Mouse (Mus musculus): ENCODE measurements around the gene Cgref1. TPM values are rescaled to one million over a fixed set of nuclear protein-coding genes. Genes with fewer than 3 reads are reported as not detected.
A peak's percentile ranks its signal among the peaks of the same experiment; 100 is the strongest.

The Cgref1 gene
- polyA plus RNA-seq, 1 experiment = 39.1 TPM

DNA sequence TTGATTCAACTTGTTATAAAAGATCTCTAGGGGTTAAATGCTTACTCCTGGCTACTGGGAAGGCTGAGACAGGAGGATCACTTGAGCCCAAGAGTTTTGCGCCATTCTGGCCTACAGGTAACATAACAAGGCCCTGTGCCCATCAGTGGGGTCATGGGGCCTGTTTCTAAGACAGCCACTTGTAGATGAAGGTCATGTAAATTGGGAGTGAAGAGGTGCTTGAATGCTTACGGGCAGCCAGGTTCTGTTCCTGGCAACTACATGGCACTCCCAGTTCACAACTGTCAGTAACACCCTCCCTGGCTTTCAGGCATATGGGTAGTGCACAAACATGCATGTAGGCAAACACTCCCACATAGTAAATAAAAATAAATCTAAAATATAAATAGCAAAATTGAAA is 5.5 kb upstream of the Cgref1 start:
- no peak for DNase-seq (ENCODE audit: extremely low spot score in 1 of 2, low spot score in 1 of 2)

DNA sequence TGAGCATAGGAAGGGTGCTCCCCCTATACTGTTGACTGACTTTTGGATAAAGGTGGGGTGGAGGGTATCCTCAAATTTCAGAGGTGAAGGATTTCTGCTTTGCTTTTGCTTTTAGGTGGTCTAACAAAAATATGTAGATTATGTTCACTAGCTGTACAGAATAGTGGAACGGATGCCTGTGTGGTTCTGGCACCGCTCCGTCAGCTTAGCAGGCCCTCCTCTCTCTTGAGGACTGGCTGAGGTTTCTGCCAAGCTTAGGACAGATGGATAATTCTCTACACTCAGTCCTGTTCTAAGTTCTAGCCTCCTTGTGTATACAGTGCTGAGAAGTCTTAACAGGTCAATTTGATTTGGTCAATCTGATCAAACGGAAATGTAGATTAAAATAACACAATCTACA is 5.1 kb upstream of the Cgref1 start:
- no peak for DNase-seq (ENCODE audit: extremely low spot score in 1 of 2, low spot score in 1 of 2)

GRCm38 (mm10) chr5:30949654-30950326 is 4.4 kb upstream of the Cgref1 start:
- DNase-seq (ENCODE audit: extremely low spot score in 1 of 2, low spot score in 1 of 2) = peak; percentile 89 to 95

DNA sequence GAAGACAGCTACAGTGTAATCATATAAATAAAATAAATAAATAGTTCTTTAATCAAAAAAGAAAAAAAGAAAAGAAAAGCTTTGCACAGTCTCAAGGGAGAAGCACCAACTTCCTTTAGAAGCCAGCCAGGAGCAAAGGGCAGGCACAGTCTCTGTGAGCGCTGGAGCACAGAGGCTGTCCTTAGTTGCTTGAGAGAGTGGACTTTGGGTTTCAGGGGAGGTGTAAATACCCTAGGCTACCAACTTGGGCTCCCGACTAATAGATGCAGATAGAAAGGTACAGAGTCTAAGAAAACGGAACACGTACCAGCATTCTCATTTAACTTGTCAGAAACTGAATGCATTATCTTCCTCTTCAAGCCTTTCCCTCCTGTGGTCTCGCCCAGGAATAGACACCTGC is 3.2 kb upstream of the Cgref1 start:
- no peak for DNase-seq (ENCODE audit: extremely low spot score in 1 of 2, low spot score in 1 of 2)

- no peak for DNase-seq (ENCODE audit: extremely low spot score in 1 of 2, low spot score in 1 of 2)
These were observed 1.0 kb downstream of the Cgref1 start for GRCm38 (mm10) chr5:30944344-30944743.

GRCm38 (mm10) chr5:30943004-30943403 is 2.4 kb downstream of the Cgref1 start:
- no peak for DNase-seq (ENCODE audit: extremely low spot score in 1 of 2, low spot score in 1 of 2)

- no peak for DNase-seq (ENCODE audit: extremely low spot score in 1 of 2, low spot score in 1 of 2)
These were observed 10.5 kb downstream of the Cgref1 start for GRCm38 (mm10) chr5:30934725-30935461.

GRCm38 (mm10) chr5:30933705-30934104 is 11.7 kb downstream of the Cgref1 start:
- no peak for DNase-seq (ENCODE audit: extremely low spot score in 1 of 2, low spot score in 1 of 2)

- DNase-seq (ENCODE audit: extremely low spot score in 1 of 2, low spot score in 1 of 2) = no peak
These were observed 14.0 kb downstream of the Cgref1 start for GRCm38 (mm10) chr5:30931378-30931777.

GRCm38 (mm10) chr5:30930846-30931245 is 14.5 kb downstream of the Cgref1 start:
- DNase-seq (ENCODE audit: extremely low spot score in 1 of 2, low spot score in 1 of 2) = no peak

DNA sequence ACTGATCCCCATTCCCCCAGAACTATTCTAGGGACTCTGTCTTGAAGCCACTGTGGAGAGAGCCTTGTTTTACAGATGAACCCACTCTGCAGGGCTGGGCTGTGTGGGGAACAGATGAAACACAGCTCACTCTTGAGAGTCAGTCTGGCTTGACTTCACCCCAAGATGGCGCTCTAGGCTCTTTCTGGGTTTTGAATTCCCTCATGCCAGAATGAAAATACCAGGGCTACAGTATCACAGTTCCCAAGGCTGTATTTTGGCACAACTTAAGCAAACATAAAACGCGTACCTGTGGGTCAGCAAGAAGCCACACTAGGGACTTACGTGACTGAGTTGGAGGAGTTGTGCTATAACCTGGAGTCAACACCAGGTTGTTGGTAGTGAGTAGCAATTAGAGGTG is 15.3 kb downstream of the Cgref1 start:
- peak in 1 of 2 experiments; percentile 92 for DNase-seq (ENCODE audit: extremely low spot score in 1 of 2, low spot score in 1 of 2)

DNA sequence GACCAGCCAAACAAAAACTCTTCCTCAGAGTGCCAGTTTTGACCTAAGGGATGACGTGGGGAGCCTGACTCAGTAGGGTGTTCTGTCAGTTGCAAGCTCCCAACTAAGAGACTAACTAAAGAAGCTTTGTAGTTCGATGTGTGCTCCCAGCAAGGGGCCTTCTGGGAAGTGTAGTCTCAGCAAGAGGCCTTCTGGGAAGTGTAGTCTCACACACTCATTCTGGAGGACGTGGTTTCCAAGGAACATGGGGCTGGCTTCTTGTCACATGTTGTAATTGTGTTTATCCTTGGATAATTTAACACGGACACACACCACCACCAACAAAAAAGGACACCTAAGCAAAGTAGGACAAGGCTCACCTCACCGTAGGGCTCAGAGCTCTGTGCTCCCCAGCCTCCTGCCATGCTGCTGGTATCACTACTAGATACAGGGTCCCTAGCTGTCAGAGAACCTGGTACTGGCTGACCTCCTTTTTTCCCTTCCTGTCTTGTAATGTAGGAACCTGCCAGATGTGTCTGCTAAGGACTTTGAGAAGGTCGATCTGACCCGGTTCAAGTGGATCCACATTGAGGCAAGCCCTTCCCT is 17.4 kb downstream of the Cgref1 start:
- peak in 1 of 2 experiments; percentile 75 for DNase-seq (ENCODE audit: extremely low spot score in 1 of 2, low spot score in 1 of 2)

GRCm38 (mm10) chr5:30926073-30926472 is 19.3 kb downstream of the Cgref1 start:
- DNase-seq (ENCODE audit: extremely low spot score in 1 of 2, low spot score in 1 of 2) = no peak

GRCm38 (mm10) chr5:30925217-30925616 is 20.2 kb downstream of the Cgref1 start:
- DNase-seq (ENCODE audit: extremely low spot score in 1 of 2, low spot score in 1 of 2) = no peak

GRCm38 (mm10) chr5:30924614-30925013 is 20.8 kb downstream of the Cgref1 start:
- DNase-seq (ENCODE audit: extremely low spot score in 1 of 2, low spot score in 1 of 2) = no peak

DNA sequence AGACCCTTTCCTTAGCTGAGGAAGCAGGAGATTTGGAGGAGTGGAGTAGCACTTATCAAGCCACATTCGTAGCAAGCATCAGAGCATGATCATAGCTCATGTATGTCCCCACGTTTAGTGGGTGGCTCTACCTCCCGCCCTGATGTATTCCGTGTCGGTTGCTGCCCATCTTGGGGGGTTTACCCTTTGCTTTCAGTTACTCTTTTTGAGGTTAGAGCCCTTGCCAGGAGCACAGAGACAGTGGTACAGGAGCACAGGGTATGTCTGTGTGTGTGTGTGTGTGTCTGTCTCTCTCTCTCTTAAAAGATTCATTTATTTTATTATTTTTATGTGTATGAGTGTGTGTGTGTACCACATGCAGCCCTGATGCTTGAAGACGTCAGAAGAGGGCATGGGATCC is 22.3 kb downstream of the Cgref1 start:
- no peak for DNase-seq (ENCODE audit: extremely low spot score in 1 of 2, low spot score in 1 of 2)

DNA sequence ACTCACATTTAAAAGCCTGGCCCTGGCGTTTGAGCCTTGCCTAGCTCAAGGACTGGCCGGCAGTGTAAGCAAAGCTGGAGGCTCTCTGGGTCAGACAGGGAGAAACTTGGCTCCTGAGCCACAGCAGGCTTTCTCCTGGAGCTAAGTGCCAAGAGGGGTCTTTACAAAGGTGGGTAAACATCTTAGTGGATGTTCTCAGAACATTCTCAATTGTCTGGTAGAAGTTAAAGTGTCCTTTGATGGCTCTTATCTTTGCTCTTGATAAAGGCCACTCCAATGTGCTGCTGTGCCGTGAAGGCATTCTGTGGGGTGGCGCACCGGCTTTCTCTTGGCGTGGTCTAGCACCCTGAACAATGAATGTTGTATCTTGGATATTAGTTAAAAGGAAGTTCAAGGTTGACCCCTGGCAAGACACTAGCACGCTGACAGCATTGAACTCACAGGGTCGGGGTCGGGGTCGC is 22.8 kb downstream of the Cgref1 start:
- DNase-seq (ENCODE audit: extremely low spot score in 1 of 2, low spot score in 1 of 2) = no peak

DNA sequence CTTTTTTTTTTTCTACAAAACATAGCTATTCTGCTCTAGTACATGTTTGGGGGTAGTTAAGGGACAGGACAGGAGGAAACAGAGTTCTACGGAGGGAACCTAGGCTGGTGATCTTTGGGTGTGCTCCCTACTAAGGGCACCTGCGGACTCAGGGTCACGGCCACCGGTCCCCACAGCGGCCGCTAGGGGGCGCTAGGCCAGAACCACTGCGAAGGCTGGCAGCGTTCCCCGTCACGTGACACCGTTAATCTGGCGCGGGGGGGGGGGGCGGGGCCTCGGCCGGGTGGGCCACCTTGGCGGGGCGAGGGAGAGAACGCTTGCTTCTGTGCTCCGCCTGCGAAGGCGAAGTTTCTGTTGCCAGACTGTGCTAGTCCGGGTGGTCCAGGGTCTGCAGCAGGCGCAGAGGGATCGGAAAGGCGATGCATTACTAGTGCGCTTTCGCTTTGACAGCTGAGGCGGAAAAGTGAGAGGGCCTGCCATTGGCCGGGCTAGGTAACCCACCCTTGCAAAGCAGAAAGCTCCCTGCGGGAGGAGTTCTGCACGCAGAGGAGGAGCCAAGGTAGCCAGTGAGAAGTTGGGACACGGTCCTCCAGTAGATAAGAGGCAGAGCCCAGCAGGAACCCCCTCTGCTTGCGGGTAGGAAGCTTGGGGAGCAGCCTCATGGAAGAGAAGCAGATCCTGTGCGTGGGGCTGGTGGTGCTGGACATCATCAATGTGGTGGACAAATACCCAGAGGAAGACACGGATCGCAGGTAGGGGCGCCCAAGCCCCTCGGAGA is 23.9 kb downstream of the Cgref1 start, which contains the start of gene Khk:
Gene Khk (plus strand): TSS at position 176 of the 778 bp plus-strand sequence.
- DNase-seq (ENCODE audit: extremely low spot score in 1 of 2, low spot score in 1 of 2) = peak; percentile 67 to 94

DNA sequence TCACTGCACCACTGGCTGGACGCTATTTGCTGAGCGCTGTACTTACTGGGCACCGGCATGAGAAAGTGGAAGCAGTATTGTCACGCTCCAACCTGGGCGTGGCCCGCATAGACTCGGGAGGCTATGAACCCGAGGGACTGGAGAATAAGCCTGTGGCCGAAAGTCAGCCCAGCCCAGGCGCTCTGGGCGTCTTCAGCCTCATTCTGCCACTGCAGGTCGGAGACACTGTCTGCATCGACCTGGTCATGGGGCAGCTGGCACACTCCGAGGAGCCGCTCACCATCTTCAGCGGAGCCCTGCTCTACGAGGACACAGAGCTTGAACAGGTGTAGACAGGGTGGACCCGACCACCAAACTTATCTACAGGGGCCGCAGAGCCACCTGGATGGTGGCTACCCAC is 24.8 kb downstream of the Cgref1 start:
- no peak for DNase-seq (ENCODE audit: extremely low spot score in 1 of 2, low spot score in 1 of 2)

DNA sequence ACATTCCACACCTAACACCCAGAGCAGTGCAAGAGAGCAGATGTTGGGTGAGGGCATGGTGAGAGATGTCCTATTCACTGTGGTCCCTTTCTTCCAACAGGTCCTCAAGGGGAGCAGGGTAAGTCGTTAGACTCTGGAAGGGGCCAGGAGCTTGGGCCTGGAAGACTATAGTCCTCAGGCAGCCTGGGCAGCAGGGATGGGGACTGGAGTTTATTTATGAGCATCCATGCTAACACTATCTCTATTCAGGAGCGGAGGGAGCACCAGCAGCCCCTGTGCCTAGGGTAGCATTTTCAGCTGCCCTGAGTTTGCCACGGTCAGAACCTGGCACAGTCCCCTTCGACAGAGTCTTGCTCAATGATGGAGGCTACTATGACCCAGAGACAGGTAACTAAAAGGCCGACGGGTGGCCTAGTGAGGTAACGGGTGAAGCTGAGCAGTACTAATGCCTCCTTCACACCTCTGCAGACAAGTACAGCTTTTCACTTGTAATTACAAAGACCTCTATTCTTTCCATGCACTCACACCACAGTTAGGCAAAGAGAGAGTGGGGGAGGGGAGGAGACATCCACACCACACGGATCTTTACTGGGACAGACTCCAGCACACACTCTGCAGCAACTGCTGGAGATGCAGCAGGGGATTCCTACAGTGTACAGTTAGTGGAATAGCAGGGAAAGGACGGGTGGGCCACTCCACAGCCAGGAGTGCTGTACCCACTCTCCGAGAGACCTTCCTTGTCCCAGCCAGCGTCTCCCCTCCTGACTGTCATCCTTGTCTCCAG is 25.4 kb downstream of the Cgref1 start:
- no peak for DNase-seq (ENCODE audit: extremely low spot score in 1 of 2, low spot score in 1 of 2)

All from frontal cortex, adult 2 months (tissue).